Mouse (Mus musculus) frontal cortex, postnatal 36 days (tissue): Measurements from ENCODE around the gene Ccdc81.
A peak's percentile ranks its signal among the peaks of the same experiment; 100 is the strongest.

Experiments used
- DNase-seq, 2 experiments: peaks; one replicate each; pipeline ENCODE4 v3.0.0; 2022; ENCODE audit warnings: low spot score in 2 of 2

The Ccdc81 gene

GRCm38 (mm10) chr7:89903442-89904343 is at the start of gene Ccdc81:
Gene Ccdc81 (minus strand): TSS chr7:89903629.
- no peak for DNase-seq

- DNase-seq, result no peak
Observed at GRCm38 (mm10) chr7:89949403-89949802, 46.0 kb upstream of the Ccdc81 start.

- no peak for DNase-seq
Observed at GRCm38 (mm10) chr7:89948026-89948425, 44.6 kb upstream of the Ccdc81 start.

GRCm38 (mm10) chr7:89940571-89941463 is 37.4 kb upstream of the Ccdc81 start, which contains the start of gene Hikeshi:
Gene Hikeshi (minus strand): TSS chr7:89941204.
- peak; percentile 88 to 96 for DNase-seq

- no peak for DNase-seq
Observed at GRCm38 (mm10) chr7:89939497-89940353, 36.3 kb upstream of the Ccdc81 start.

GRCm38 (mm10) chr7:89923441-89924180 is 20.2 kb upstream of the Ccdc81 start:
- DNase-seq, result peak; percentile 42 to 82

GRCm38 (mm10) chr7:89917776-89918175 is 14.3 kb upstream of the Ccdc81 start:
- peak in 1 of 2 experiments; percentile 24 for DNase-seq

- no peak for DNase-seq
Observed at GRCm38 (mm10) chr7:89916711-89917110, 13.3 kb upstream of the Ccdc81 start.

GRCm38 (mm10) chr7:89913432-89914158 is 10.2 kb upstream of the Ccdc81 start:
- no peak for DNase-seq

- no peak for DNase-seq
Observed at GRCm38 (mm10) chr7:89912356-89912755, 8.9 kb upstream of the Ccdc81 start.

GRCm38 (mm10) chr7:89909711-89910110 is 6.3 kb upstream of the Ccdc81 start:
- DNase-seq, result no peak

GRCm38 (mm10) chr7:89908899-89909621 is 5.6 kb upstream of the Ccdc81 start:
- no peak for DNase-seq

GRCm38 (mm10) chr7:89908421-89908820 is 5.0 kb upstream of the Ccdc81 start:
- DNase-seq, result no peak

- peak; percentile 73 to 80 for DNase-seq
Observed at GRCm38 (mm10) chr7:89907950-89908349, 4.5 kb upstream of the Ccdc81 start.

GRCm38 (mm10) chr7:89903007-89903406 is 422 bp downstream of the Ccdc81 start:
- no peak for DNase-seq

GRCm38 (mm10) chr7:89891856-89892255 is 11.6 kb downstream of the Ccdc81 start:
- DNase-seq, result no peak

- no peak for DNase-seq
Observed at GRCm38 (mm10) chr7:89891412-89891811, 12.0 kb downstream of the Ccdc81 start.

GRCm38 (mm10) chr7:89884551-89884950 is 18.9 kb downstream of the Ccdc81 start:
- DNase-seq, result no peak

- no peak for DNase-seq
Observed at GRCm38 (mm10) chr7:89879686-89880085, 23.7 kb downstream of the Ccdc81 start.
